Mouse (Mus musculus) right cerebral cortex, postnatal 10 days (tissue): ENCODE results near the gene Hes2.

Source experiments
- DNase-seq, 2 experiments: peaks; one replicate each; pipeline ENCODE4 v3.0.0; 2021; ENCODE audit warnings: low spot score in 2 of 2

Gene Hes2

DNA sequence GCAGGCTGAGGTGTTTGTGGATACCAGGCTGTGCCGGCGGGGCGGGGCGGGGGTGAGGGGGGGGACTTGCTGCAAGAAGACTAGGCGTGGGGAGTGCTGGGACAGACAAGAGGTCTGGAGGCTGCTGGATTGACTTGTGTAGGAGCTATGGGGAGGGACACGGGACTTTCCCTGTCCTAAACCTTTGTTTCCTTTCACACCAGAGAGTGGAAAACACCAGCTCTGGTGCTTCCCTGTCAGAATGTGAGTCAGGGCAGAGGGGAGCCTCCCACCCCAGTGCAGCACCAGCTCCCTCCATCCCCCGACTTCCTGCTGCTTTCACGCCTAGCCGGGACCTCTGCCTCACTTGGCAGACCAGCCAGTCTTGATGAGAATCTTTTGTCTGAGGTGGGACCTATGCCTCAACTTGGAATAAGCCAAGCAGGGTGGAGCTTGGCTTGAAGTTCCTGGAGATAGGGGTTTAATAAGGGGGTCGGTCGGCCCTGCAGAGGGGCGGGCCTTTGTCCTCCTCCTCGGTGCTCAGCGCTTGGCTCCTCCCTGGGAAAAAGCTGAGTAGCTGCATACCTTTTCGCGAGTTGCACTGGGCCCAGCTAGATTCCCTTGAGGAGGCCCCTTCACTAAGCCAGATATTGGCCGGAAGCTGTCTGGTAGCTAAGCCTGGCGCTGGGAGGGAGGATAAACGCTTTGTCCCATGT is 27.0 kb downstream of the Hes2 start:
- DNase-seq, result peak in 1 of 2 experiments; percentile 46

- no peak for DNase-seq
Observed at GRCm38 (mm10) chr4:152186205-152187082, 27.8 kb downstream of the Hes2 start.

GRCm38 (mm10) chr4:152187142-152187541 is 28.5 kb downstream of the Hes2 start:
- DNase-seq, result no peak

GRCm38 (mm10) chr4:152188651-152189050 is 30.0 kb downstream of the Hes2 start:
- no peak for DNase-seq

DNA sequence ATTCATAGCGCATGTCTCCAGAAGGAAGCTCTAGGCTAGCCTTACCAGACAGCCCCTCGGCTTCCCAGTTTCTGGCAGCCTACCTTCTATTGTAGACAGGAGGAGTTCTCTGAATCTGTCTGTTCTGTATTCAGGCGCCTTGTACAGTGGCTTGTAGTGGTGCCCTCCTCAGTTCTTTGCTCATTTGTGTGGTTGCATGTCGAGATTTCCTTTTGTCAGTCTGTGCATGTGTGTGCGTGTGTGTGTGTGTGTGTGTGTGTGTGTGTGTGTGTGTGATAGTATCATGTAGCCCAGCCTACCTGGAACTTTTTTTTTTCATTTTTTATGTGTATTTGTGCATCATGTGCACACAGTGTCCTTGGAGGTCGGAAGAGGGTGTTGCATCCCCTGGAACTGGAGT is 30.4 kb downstream of the Hes2 start:
- DNase-seq, result no peak

GRCm38 (mm10) chr4:152189691-152190090 is 31.0 kb downstream of the Hes2 start:
- DNase-seq, result no peak

- no peak for DNase-seq
Observed at GRCm38 (mm10) chr4:152190096-152190653, 31.5 kb downstream of the Hes2 start.

GRCm38 (mm10) chr4:152190701-152191100 is 32.0 kb downstream of the Hes2 start:
- no peak for DNase-seq

DNA sequence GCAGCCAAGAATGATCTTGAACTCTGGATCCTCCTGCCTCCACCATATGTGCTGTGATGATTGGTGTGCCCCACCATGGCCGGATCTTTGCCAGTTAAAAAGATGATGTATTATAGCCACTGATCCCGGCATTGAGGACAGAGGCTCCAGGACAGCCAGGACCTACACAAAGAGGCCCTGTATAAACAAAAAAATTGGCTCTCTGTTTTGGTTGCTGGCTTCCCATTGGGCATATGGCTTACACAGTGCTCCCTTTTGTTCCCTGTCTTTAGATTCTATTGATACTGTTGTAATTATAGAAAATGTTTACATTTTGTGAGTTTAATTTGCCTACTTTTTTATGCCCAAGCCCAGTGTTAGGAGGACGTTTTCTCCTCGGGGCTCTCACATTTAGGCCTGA is 33.9 kb downstream of the Hes2 start:
- DNase-seq, result no peak

GRCm38 (mm10) chr4:152194476-152195175 is 36.0 kb downstream of the Hes2 start:
- DNase-seq, result no peak

DNA sequence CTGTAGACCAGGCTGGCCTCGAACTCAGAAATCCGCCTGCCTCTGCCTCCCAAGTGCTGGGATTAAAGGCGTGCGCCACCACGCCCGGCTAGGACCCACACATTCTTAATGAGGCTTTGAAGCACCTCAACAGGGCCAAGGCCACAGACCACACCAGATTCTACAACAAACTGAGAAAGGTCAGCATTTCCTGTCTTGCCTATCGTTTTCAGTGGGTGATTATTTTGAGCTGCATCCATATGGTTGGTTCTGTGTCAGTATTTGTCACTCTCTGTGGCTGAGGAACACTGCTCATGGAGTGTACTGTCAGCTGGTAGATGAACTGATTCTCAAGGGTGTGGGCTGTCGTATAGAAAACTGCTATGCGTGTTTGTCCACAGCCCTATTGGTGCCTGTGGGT is 37.6 kb downstream of the Hes2 start:
- no peak for DNase-seq

GRCm38 (mm10) chr4:152197545-152197944 is 38.9 kb downstream of the Hes2 start:
- no peak for DNase-seq

DNA sequence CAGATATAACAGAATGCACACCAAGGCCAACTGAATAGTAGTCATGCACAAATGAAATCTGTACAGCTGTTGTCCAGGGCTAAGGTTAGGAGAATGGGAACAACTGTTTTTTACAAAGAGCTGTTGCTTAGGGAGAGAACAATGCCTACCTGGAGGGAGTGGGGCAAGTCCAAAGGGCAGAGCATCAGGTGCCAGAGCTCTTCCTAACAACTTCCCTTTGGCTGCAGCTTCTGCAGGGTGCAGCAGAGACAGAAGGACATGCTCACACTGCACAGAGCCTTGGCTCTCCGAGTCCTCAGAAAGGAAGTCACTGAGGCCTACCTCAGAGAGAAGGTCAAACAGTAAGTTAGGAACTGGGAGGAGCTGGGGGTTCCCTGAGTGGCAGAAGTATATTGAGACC is 41.0 kb downstream of the Hes2 start:
- no peak for DNase-seq

DNA sequence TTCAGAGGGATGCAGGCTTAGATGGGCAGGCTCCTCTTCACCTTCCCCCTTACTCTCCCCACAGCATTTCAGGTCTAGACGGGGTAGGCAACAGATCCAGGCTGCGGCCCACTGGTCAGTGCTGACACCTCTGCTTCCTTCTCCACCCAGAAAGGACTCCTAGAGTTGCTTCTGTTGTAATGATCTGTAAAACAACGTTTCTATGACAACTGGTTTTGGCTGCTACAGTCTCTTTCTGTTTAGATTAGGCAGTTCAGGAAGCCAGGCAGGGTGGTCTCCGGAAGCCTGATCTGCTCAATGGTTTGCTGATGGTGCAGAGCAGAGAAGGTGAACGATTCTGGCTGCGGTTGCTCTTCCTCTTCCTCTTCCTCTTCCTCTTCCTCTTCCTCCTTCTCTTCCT is 42.8 kb downstream of the Hes2 start:
- no peak for DNase-seq

DNA sequence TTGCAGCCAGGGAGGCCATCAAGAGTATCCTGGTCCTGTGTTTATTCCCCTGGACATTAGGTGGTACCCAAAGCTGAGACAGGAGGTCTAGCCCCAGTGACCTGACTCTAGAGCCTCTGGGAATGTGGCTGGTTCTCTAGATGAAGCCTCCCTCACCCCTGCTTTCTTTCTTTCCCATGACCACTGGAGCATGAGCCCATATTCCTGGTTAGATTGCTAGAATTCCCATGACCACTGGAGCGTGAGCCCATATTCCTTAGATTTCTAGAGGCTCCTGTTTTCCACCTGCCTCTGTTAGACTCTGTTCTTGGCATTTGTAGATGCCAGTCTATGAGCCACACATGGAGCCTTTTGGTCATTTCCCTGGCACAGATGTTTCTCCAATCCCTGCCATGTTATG is 43.8 kb downstream of the Hes2 start:
- DNase-seq, result no peak

DNA sequence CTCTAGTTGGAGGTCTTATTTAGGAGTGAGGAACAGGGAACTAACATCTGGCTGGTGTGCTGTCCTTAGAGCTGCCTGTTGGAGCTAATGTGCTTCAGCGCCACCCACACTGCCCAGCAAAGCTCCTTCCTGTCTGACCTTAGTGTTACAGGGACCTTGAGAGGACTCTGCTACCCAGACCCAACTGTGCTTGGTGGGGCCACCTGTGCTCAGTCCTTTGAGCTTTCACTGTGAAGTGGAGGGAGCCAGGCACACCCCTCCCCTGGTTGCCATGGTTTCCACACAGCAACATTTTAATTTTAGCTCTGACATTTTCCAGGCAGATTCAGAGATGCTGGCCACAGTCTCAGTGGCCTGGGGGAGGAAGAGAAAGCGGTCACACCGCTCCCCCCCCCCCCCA is 44.2 kb downstream of the Hes2 start:
- DNase-seq, result peak; percentile 60 to 81

DNA sequence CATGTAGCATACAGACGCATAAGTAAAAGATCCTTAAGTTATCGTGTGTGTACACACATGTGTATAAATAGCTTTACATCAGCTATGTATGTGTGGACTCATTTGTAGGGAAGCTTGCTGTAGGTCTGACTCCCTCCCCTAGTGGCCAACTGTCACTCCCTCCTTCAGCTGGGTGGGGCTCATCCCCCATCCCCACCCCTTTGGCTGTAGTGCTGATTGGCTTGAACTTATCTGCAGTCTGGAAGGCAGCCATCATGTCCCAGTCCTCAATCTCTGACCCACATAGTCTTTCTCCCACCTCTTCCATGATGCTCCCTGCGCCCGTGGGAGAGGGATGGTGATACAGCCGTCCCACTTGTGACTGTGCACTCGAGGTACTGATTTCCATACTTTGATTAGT is 46.0 kb downstream of the Hes2 start:
- no peak for DNase-seq

DNA sequence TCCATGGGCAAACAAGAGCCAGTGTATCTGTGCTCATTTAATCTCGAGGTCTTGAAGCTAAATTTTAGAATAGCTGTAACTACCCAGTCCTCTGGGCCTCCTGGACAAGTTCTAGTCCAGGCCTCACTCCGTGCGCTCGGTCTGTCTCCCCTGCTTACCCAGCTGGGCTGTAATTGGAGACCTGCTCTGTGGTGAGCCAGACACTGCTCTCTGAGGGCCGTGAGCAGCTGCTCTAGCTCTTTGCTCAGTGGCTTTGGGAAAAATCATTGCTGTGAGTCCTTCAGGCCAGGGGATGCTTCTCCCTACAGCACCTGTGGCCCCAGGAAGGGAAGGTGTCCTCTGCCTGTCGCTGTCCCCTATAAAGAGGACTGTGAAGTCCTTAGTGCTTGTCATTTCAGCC is 47.5 kb downstream of the Hes2 start:
- no peak for DNase-seq

GRCm38 (mm10) chr4:152209623-152210022 is 51.0 kb downstream of the Hes2 start:
- DNase-seq, result no peak
